Mouse (Mus musculus): Measurements from ENCODE around the gene Prpf19. TPM values are rescaled to one million over a fixed set of nuclear protein-coding genes. Genes with fewer than 3 reads are reported as not detected.

Gene Prpf19
- polyA plus RNA-seq, 1 experiment from 2014 or later, result 61.0 TPM

DNA sequence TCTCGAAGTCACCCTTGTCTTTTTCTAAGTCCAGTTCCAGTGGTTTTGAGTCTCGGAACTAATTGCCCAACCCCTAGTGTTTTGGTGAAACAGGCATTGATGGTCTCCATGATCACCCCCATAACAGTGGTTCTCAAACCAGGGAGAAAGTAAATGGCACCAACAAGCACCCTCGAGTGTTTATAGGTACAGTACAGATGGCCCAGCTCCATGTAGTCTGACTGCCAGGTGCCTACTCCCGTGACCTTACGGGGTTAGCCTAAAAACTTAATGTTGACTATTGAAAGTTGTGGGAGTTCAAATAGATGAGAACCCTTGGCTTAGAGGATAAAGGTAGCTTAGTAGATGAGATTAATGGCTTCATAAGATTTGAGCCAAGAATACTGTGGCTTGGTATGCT lies 6.0 kb downstream of the Prpf19 start:
- Histone ChIP-seq H3K4me1 (ENCODE audit: control insufficient read depth, insufficient read depth, low read length) (peaks cover 20% of the 10 kb centered on the region), H3K36me3 (ENCODE audit: control insufficient read depth, insufficient read depth, low read length) (peaks cover 88% of the 10 kb centered on the region), H3K27ac (ENCODE audit: low read depth, low read length) (no peak overlapping the region), H3K27me3 (ENCODE audit: control insufficient read depth, insufficient read depth, low read length) (no peaks in the 10 kb centered on the region), H3K9ac (ENCODE audit: low read depth, low read length) (no peak overlapping the region), H3K4me2 (replicated peaks; ENCODE audit: low read depth, low read length) (no peak overlapping the region), H3K9me3 (ENCODE audit: control insufficient read depth, low read length) (no peaks in the 10 kb centered on the region), H3K4me3 (ENCODE audit: low read length) (no peak overlapping the region)
- 95% methylated on average over 5 of the region's 5 CpGs for WGBS
- ATAC-seq (ENCODE audit: low FRiP score, low TSS enrichment), result no peak

DNA sequence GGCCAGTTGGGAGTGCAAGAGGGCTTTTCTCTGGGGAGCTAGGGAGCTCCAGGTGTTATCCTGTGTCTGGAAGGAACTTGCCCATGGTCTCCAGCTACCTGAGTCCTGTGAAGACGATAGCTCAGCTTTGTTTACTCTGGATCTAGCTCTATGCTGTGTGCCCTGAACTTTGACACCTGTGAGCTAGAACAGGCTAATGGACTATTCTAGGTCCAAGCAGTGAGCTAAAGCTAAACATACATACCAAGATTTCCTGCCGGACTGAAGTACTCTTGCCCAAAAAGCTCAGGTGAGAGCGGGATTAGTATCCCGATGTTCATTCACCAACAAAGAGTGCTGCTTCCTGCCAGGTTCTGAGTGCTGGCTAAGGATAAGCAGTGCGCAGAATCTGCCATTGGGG lies 9.5 kb downstream of the Prpf19 start:
- ATAC-seq (ENCODE audit: low FRiP score, low TSS enrichment), result no peak
- WGBS, result 92% methylated on average over 5 of the region's 5 CpGs
- no peaks in the 10 kb centered on the region for H3K9me3 ChIP-seq (ENCODE audit: control insufficient read depth, low read length)
- H3K4me3 ChIP-seq (ENCODE audit: low read length), result no peak overlapping the region
- H3K9ac ChIP-seq (ENCODE audit: low read depth, low read length), result no peak overlapping the region
- H3K36me3 ChIP-seq (ENCODE audit: control insufficient read depth, insufficient read depth, low read length), result peaks cover 82% of the 10 kb centered on the region
- peak overlapping the region; percentile 42; the same call in 1 of the 2 replicates for H3K27ac ChIP-seq (ENCODE audit: low read depth, low read length)
- H3K27me3 ChIP-seq (ENCODE audit: control insufficient read depth, insufficient read depth, low read length), result no peaks in the 10 kb centered on the region
- no peak overlapping the region for H3K4me2 ChIP-seq (replicated peaks; ENCODE audit: low read depth, low read length)
- peaks cover 9% of the 10 kb centered on the region; the same call in 1 of the 2 replicates for H3K4me1 ChIP-seq (ENCODE audit: control insufficient read depth, insufficient read depth, low read length)

GRCm38 (mm10) chr19:10904927-10905727 lies 10.1 kb downstream of the Prpf19 start:
- H3K27ac ChIP-seq (ENCODE audit: low read depth, low read length), result peak overlapping the region; percentile 84
- H3K9me3 ChIP-seq (ENCODE audit: control insufficient read depth, low read length), result no peaks in the 10 kb centered on the region
- H3K4me2 ChIP-seq (replicated peaks; ENCODE audit: low read depth, low read length), result no peak overlapping the region
- H3K4me1 ChIP-seq (ENCODE audit: control insufficient read depth, insufficient read depth, low read length), result peaks cover 9% of the 10 kb centered on the region; the same call in 1 of the 2 replicates
- H3K9ac ChIP-seq (ENCODE audit: low read depth, low read length), result no peak overlapping the region
- H3K4me3 ChIP-seq (ENCODE audit: low read length), result no peak overlapping the region
- WGBS, result 35% methylated on average over 7 of the region's 7 CpGs
- peak; percentile 88; the same call in 1 of the 2 replicates for ATAC-seq (ENCODE audit: low FRiP score, low TSS enrichment)
- H3K27me3 ChIP-seq (ENCODE audit: control insufficient read depth, insufficient read depth, low read length), result no peaks in the 10 kb centered on the region
- H3K36me3 ChIP-seq (ENCODE audit: control insufficient read depth, insufficient read depth, low read length), result peaks cover 75% of the 10 kb centered on the region

DNA sequence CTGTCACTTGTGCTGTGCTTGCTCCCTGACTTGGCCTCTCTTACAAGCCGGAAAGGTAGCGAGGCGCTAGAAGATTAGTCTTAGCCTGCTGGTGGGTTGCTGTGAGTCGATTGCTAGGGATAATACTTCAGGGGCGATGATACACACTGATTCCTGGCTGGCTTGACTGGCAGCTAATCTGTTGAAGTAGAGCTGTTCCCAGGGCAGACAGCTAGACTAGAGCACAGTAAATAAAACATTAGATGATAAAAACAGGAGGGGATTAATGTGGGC lies 10.6 kb downstream of the Prpf19 start:
- H3K4me2 ChIP-seq (replicated peaks; ENCODE audit: low read depth, low read length), result no peak overlapping the region
- no peak overlapping the region for H3K4me3 ChIP-seq (ENCODE audit: low read length)
- 48% methylated on average over 5 of the region's 5 CpGs for whole genome bisulfite sequencing
- H3K27ac ChIP-seq (ENCODE audit: low read depth, low read length), result peak overlapping the region; percentile 84
- H3K4me1 ChIP-seq (ENCODE audit: control insufficient read depth, insufficient read depth, low read length), result peaks cover 9% of the 10 kb centered on the region; the same call in 1 of the 2 replicates
- H3K9me3 ChIP-seq (ENCODE audit: control insufficient read depth, low read length), result no peaks in the 10 kb centered on the region
- no peak for ATAC-seq (ENCODE audit: low FRiP score, low TSS enrichment)
- peaks cover 70% of the 10 kb centered on the region for H3K36me3 ChIP-seq (ENCODE audit: control insufficient read depth, insufficient read depth, low read length)
- no peaks in the 10 kb centered on the region for H3K27me3 ChIP-seq (ENCODE audit: control insufficient read depth, insufficient read depth, low read length)
- no peak overlapping the region for H3K9ac ChIP-seq (ENCODE audit: low read depth, low read length)

DNA sequence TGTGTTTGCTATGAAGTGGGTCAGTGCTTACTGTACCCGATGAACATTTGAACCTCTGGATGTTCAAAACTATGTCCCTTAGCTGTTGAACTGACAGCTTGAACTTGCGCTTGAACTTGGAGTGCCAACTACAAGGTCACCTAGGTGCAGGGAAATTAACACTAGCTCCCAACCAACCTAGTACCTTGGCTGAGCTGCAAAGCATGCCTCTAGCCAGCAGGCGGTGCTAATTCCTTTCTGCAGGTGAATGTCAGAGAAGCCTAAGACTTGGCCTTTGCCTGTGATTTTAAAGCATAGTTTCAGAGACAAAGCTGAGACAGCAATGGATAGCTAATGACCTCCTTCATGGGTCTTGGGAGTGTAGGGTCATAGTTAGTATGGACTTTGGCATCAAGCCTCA lies 12.9 kb downstream of the Prpf19 start:
- H3K27me3 ChIP-seq (ENCODE audit: control insufficient read depth, insufficient read depth, low read length), result no peaks in the 10 kb centered on the region
- no peak overlapping the region for H3K9ac ChIP-seq (ENCODE audit: low read depth, low read length)
- no peak overlapping the region for H3K4me3 ChIP-seq (ENCODE audit: low read length)
- no peak for ATAC-seq (ENCODE audit: low FRiP score, low TSS enrichment)
- WGBS, result 57% methylated on average over 3 of the region's 3 CpGs
- H3K9me3 ChIP-seq (ENCODE audit: control insufficient read depth, low read length), result no peaks in the 10 kb centered on the region
- H3K4me1 ChIP-seq (ENCODE audit: control insufficient read depth, insufficient read depth, low read length), result peaks cover 9% of the 10 kb centered on the region; the same call in 1 of the 2 replicates
- H3K4me2 ChIP-seq (replicated peaks; ENCODE audit: low read depth, low read length), result no peak overlapping the region
- no peak overlapping the region for H3K27ac ChIP-seq (ENCODE audit: low read depth, low read length)
- H3K36me3 ChIP-seq (ENCODE audit: control insufficient read depth, insufficient read depth, low read length), result peaks cover 48% of the 10 kb centered on the region

GRCm38 (mm10) chr19:10909087-10909721 lies 14.2 kb downstream of the Prpf19 start:
- peaks cover 11% of the 10 kb centered on the region; the same call in 1 of the 2 replicates for H3K4me1 ChIP-seq (ENCODE audit: control insufficient read depth, insufficient read depth, low read length)
- peaks cover 35% of the 10 kb centered on the region for H3K36me3 ChIP-seq (ENCODE audit: control insufficient read depth, insufficient read depth, low read length)
- ATAC-seq (ENCODE audit: low FRiP score, low TSS enrichment), result no peak
- H3K27ac ChIP-seq (ENCODE audit: low read depth, low read length), result peak overlapping the region; percentile 67
- 63% methylated on average over 6 of the region's 6 CpGs for WGBS
- H3K4me2 ChIP-seq (replicated peaks; ENCODE audit: low read depth, low read length), result no peak overlapping the region
- H3K27me3 ChIP-seq (ENCODE audit: control insufficient read depth, insufficient read depth, low read length), result no peaks in the 10 kb centered on the region
- no peak overlapping the region for H3K4me3 ChIP-seq (ENCODE audit: low read length)
- no peak overlapping the region for H3K9ac ChIP-seq (ENCODE audit: low read depth, low read length)
- H3K9me3 ChIP-seq (ENCODE audit: control insufficient read depth, low read length), result no peaks in the 10 kb centered on the region

DNA sequence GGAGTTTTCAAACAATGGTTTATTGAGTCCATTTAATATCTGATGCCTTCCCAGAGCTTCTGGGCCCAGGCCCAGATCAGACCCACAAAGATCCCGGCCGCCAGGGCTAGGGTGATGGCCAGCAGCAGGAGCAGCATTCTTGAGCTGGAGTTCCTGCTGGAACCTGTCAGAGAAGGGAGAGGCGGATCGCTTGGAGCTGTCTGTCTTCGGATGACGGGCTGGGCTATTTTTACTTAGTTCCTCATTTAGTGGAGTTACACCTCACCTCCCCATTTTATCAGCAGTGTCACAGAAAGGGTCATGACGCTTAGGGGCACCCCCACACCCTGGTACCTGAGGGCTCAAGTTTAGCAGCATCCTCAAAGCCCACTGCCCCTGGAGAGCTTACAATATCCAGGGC lies 19.3 kb downstream of the Prpf19 start:
- Histone ChIP-seq H3K4me3 (ENCODE audit: low read length) (no peak overlapping the region), H3K9ac (ENCODE audit: low read depth, low read length) (no peak overlapping the region; the same call in 1 of the 2 replicates), H3K4me2 (replicated peaks; ENCODE audit: low read depth, low read length) (no peak overlapping the region), H3K36me3 (ENCODE audit: control insufficient read depth, insufficient read depth, low read length) (no peaks in the 10 kb centered on the region), H3K4me1 (ENCODE audit: control insufficient read depth, insufficient read depth, low read length) (0 out of 2 replicates have a peak, but pooled peaks cover 3% of the 10 kb centered on the region), H3K27ac (ENCODE audit: low read depth, low read length) (no peak overlapping the region), H3K9me3 (ENCODE audit: control insufficient read depth, low read length) (no peaks in the 10 kb centered on the region), H3K27me3 (ENCODE audit: control insufficient read depth, insufficient read depth, low read length) (no peaks in the 10 kb centered on the region)
- WGBS, result 69% methylated on average over 7 of the region's 7 CpGs
- no peak for ATAC-seq (ENCODE audit: low FRiP score, low TSS enrichment)

DNA sequence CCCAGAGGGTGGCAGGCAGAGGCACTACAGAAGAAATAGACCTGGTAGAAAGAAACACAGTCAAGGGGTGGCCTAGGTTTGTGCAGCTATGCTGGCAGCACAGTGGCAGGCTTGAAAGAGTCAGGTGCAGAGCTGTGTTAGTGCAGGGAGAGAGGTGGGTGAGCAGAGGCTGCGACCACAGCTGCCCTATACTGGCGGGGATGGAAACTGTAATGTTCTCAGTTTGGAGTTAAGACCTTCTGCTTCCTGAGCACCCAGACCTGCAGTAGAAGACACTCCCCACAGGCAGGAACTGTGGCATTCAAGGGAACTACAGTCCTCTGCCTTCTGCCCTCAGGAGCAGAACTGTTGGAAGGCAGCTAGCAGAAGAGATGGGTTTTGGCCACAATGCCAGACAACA lies 19.8 kb downstream of the Prpf19 start:
- H3K9me3 ChIP-seq (ENCODE audit: control insufficient read depth, low read length), result no peaks in the 10 kb centered on the region
- no peaks in the 10 kb centered on the region for H3K27me3 ChIP-seq (ENCODE audit: control insufficient read depth, insufficient read depth, low read length)
- H3K4me1 ChIP-seq (ENCODE audit: control insufficient read depth, insufficient read depth, low read length), result 0 out of 2 replicates have a peak, but pooled peaks cover 3% of the 10 kb centered on the region
- no peak overlapping the region for H3K4me2 ChIP-seq (replicated peaks; ENCODE audit: low read depth, low read length)
- ATAC-seq (ENCODE audit: low FRiP score, low TSS enrichment), result no peak
- H3K27ac ChIP-seq (ENCODE audit: low read depth, low read length), result no peak overlapping the region
- WGBS, result 67% methylated on average over 2 of the region's 2 CpGs
- no peaks in the 10 kb centered on the region for H3K36me3 ChIP-seq (ENCODE audit: control insufficient read depth, insufficient read depth, low read length)
- no peak overlapping the region; the same call in 1 of the 2 replicates for H3K9ac ChIP-seq (ENCODE audit: low read depth, low read length)
- H3K4me3 ChIP-seq (ENCODE audit: low read length), result no peak overlapping the region

DNA sequence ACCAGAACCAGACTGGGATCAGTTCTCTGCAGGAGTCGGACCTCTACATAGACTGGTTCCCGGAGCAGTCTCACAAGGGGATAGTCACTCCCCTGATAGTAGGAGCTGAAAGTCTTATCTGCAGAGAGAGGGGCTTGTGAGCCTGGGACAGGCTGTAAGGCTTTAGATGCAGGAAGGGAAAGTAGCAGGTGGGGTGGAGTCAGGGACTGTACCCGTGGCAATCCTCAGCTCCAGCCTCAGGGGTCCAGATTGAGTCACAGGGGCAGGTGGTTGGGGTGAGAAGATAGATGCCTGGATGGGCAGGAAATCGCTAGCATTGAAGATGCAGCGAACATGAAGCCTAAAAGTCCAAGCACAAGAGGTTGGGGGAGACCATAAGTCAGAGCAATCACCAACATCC lies 21.5 kb downstream of the Prpf19 start:
- H3K27ac ChIP-seq (ENCODE audit: low read depth, low read length), result no peak overlapping the region
- no peak for ATAC-seq (ENCODE audit: low FRiP score, low TSS enrichment)
- 61% methylated on average over 5 of the region's 5 CpGs for WGBS

More for the DNA sequence above, 21.5 kb downstream of the Prpf19 start:
- no peak overlapping the region for H3K4me2 ChIP-seq (replicated peaks; ENCODE audit: low read depth, low read length)
- no peaks in the 10 kb centered on the region for H3K36me3 ChIP-seq (ENCODE audit: control insufficient read depth, insufficient read depth, low read length)
- no peak overlapping the region for H3K9ac ChIP-seq (ENCODE audit: low read depth, low read length)
- no peak overlapping the region for H3K4me3 ChIP-seq (ENCODE audit: low read length)
- no peaks in the 10 kb centered on the region for H3K27me3 ChIP-seq (ENCODE audit: control insufficient read depth, insufficient read depth, low read length)
- no peaks in the 10 kb centered on the region for H3K9me3 ChIP-seq (ENCODE audit: control insufficient read depth, low read length)
- 0 out of 2 replicates have a peak, but pooled peaks cover 3% of the 10 kb centered on the region for H3K4me1 ChIP-seq (ENCODE audit: control insufficient read depth, insufficient read depth, low read length)
